Mouse (Mus musculus): ENCODE measurements at regions not wholly inside any gene's neighbourhood (a gene's known extent, or its start where the extent isn't known, plus 50 kb on each side); places are given as distances from the start of the nearest gene placed in this dataset.

DNA sequence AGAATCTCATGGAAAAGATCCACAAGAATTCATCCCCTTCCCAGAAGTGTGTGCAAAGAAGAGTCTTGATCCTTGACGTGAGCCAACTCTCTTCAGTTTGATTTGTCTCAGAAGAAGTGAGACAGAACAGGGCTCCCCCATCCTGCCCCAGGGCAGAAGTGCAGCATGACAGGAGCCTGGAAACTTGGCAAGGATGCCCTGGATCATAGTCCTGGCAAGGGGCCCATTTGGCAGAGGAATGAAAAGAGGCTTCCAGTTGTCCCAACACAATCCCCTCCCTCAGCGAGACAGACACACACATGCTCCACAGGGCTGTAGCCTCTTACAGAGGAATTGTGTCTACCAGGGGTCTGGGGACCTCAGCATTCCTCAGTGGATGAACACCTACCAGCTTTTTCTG, 102.7 kb downstream of the Ptpn20 start:
- DNase-seq: peak; percentile 97

DNA sequence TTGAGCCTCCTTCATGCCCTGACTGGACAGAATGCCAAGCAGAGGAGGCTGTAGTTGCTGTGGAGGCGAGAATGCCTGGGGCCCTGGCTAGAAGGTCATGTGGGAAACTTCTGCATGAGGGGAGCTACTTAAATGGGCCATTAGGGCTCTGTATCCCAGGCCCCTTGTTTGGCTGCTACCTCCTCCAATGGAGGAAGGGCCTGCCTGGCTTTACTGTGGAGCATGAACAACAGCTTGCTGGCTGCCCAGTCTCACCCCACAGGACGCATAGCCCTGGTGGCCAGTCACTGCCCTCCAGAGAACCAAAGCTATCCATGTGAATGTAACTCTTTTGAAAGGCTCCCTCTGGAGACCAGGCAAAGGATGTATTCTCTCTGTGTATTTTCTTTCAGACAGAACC, 105.2 kb downstream of the Ptpn20 start:
- DNase-seq: no peak

DNA sequence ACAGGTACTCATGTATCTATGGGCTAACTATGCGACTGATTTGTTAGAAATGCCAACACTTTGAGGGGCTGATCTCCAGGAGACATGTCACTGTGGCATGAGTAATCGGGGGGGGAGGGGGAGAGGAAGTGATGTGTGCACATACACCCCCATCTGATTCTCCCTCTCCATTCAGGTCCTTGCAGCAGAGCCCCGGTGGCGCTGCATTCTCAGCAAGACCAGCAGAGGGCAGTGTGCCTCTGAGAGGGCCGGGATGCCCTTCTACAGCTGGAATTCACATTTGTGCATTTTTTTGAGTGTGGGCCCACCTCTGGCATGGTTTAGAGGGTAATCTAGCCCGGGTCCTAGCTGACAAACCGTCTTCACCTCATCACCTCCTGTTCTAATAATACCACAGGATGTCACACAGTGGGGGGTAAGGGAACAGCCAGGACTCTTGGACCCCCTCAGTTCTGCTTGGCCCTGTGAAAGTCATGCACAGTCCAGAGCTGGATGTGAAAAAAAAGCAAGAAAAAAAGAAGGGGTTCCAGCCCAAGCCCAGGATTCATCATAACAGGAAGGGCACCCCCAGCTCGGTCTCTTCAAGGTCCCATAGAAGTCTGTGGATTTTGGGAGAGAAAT, 106.5 kb downstream of the Ptpn20 start:
- peak; percentile 97 for DNase-seq

DNA sequence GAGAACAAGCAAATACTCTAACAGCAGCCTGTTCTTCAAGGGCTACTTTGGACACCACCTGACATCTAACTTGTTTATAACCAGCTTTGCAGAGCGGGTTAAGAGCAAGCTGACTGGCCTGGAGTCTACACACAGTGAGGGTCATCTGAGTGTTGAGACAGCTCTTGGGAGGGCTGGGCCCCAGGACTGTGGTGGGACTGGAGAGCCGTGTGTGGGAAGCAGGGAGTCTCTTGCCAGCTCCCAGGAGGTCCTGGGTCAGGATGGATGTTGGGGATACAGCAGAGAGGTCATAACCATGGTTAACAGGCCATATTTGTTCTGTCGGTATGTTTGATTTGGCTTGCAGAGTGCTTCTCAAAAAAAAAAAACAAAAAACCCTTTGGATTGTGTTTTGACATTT, 107.8 kb downstream of the Ptpn20 start:
- DNase-seq: peak; percentile 96

DNA sequence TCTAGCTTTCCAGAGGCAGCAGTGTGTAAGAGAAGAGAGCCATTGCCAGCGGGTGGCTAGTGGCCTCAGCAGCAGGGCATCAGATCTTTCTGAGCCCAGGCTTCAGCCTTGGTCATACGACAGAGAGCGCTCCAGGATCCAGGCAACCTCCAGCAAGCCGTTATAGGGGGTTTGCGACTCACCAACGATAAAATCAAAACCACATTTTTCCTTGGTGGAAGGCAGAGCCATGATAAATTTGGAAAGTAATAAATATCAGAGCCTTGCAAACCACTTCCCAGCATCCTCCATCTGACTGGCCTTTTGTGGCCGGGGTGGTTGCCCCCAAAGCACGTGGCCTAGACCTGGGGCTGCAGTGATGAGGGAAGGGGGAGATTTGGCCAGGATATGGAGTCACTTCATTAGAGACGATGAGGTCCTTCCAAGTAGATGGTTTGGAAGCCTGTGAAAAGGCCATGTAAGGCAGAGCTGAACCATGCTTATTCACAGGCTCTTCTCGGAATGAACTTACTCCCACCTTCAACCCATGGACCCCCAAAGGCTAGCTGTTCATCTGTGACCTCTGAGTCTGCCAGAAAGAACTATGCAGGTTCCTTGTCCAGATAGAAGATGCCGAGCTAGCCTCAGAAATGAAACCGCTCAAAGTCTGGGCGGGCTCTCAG, 110.9 kb downstream of the Ptpn20 start:
- DNase-seq: no peak

DNA sequence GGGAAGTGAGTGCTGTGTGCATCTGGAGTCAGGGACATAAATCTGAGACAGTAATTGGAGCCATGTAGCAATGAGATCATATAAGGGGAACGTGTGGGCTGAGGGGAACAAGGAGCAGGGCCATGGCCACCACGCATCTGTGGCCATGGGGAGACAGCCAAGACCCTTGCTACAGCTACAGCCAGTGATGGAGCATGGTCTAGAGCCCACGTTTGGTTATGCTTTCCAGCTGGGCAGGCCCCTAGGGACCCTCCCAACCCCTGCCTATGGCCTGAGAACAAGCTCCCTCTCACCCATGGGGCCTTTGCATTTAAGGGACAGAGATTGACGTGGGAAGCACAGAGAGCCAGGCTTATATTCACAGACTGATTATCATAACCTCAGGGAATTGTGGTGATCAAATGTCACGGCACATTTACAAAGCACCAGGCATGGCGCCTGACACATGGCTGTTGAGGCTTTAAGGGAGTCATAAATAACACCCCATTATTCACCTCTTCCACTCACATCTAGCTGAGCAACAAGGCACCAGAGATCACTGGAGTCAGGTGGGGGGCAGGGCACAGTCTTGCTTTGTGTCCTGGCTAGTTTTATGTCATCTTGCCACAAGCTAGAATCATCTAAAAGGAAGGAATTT, 118.8 kb downstream of the Ptpn20 start:
- peak; percentile 78 for DNase-seq

DNA sequence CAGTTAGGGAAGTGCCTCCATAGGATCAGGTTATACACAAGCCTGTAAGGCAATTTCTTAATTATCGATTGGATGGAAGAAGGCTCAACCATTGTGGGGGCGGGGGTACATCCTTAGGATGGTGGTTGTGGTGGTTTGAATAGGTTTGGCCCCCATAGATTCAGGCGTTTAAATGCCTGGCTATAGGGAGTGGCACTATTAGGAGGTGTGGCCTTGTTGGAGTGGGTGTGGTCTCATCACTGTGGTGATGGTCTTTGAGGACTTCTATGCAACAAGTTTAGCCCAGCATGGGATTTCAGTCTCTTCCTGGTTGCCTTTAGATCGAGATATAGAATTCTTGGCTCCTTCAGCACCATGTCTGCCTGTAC, 119.3 kb downstream of the Ptpn20 start:
- DNase-seq: peak; percentile 42

DNA sequence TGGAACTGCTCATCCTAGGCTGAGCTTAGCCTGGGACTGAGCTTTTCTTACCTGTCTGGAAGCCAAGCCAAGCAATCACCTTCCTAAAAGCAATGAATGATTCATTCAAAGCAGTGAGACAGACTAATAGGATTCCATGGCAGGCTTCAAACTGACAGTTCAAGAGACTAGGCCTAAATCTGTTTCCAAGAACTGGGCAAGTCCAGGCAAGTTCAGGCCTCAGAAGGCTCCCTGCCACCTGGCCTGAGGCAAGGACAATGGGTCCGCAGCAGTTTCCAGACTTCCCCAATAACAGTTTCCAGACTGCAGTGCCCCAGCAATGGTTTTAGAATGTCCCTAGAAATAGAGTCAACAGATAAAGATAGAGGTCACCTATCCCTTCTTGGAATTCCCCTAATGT, 123.5 kb downstream of the Ptpn20 start:
- DNase-seq: no peak

DNA sequence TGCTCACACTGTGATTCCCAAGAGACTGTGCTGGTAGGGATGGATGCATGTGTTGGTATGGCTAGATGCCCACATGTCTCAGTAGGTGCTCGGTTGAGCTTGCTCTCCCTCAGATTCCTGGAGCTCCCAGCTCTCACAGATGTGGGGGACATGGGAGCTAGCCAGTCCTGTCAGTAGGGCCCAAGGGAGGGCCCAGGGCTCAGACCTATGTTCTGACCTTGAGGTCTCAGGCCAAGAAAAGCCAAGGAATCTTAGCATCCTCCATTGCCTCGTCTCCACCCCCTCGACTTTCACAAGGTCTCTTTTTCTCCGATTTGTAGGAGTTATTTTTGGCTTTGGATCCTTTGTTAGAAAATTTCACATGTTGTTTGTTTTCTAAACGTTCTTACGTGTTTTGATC, 130.6 kb downstream of the Ptpn20 start:
- peak; percentile 92 for DNase-seq

DNA sequence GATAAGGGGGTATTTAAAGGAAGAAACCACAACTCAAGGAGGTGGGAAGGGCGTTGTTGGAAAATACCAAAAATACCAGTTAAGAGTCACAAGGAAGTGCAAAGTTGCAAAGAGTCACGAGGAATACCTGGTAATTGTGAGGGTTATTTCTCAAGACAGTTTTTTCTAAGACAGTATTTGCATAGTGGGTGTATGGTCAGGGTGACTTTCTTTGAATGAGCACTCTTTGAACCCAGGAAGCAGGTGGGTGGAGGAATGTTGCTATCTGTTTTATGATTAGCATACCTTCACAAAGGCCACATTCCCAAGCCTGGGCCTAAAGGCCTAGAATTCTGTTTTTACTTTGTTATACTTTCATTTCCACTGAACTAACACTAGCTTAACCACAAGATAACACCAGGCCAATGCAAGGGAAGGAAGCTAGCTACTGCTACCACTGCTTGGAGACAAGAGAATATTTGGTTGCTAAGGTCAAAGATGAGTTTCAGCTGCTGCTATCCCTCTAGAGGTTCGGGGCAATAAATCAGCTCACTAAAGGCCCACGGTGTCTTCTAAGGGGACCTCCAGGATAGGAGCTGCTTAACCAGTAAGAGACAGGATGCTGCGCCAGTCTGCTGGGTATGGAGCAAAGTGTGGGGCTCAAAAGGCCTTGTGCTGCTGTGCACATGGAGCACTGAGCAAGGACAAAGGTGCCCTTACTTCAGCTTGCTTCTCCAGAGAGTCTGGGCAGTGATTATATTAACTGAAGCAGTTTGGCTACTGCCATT, 133.6 kb downstream of the Ptpn20 start:
- DNase-seq: peak; percentile 78

DNA sequence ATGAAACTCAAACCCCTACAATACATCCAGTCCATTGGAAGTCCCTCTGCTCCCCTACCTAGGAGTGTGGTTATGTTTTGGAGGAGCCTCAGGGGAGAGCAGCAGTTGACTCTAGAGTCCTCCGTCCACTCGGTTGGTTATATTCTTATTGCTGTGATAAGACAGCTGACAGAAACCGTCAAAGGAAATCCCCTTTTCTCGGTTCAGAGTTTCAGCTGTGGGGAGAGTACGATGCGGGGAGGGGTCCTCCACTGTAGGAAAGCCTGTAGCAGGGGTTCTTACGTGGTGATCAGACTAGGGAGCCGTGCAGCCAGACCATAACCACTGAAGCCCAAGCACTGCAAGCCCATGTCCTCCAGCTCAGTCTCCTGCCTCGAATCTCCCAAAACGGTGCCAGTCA, 137.5 kb downstream of the Ptpn20 start:
- DNase-seq: peak; percentile 46

DNA sequence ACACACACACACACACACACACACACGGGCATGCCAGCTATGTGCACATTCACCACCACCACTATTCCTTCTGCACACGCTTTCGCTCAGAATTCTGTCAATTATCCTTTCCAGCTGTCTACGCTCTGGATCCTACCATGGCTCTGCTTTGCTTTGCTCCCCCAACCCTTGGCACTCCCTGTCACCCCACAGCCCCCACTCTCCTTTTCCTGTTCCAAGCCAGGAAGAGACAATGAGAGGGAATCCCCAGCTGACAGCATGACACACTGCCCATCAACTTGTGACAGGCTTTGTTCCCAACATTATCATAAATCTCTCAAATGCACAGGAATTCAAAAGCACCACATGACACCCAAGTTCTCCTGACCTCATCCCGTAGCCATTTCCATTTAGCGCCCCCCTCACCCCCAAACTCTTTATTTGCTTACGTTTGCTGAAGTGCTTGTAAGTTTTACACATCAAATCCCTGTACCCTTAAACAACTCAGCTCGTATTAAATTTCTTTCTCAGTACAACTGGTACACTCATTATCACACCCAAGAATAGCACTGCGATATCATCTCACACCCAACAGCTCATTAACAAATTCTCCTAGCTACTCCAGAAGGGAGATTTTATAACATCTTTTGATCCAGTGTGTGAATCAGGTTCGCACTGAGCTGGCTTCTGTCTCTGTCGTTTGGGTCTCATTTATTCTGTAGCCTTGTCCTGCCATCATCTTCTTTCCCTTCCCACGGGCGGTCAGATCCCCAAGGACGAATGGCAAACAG, 140.3 kb downstream of the Ptpn20 start:
- DNase-seq: peak; percentile 74

DNA sequence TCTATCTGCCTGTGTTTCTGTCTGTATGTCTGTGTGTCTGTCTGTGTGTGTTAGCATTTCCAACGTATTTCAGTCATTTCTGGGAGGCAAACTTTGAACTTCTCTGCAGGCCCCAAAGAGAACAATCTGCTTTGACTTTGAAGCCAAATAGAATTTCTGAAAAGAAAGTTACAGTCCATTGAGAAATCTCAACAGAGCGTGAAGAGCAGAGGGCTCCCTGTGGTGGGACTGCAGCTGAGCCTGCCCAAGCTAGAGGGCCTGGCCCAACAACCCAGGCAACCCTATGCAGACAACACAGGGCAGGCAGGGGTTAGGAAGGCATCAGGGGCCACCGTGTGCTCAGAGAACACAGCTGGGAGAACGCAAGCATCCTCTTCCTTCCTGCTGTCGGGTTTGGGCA, 143.7 kb downstream of the Ptpn20 start:
- DNase-seq: peak; percentile 72

DNA sequence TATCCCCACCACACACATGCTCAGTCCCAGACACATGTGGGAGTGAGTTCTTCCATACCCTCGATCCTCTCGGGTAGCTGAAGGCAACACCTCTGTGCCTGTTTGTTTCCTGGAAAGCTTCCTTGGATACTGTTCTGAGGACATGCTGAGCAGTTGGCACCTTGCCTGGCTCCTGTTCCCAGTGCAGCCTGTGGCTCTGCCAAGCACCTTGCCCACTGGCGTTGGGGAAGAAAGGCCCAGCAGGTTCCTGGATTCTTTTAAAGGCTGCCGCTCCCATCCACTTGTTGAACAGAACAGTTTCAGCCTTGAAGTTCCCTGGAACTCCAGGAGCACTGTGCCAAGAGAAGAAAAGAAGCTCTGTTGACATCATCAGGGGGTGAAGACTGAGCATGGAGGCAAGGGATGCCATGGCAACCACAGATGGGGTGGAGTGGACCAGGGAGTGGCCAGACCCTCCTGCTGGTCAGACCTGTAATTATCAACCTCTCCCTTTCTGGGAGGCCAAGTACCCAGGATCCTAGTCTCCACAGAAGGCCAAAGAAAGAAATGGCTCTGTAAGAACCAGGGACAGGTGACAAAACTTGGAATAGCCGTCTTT, 145.5 kb downstream of the Ptpn20 start:
- DNase-seq: peak; percentile 94

DNA sequence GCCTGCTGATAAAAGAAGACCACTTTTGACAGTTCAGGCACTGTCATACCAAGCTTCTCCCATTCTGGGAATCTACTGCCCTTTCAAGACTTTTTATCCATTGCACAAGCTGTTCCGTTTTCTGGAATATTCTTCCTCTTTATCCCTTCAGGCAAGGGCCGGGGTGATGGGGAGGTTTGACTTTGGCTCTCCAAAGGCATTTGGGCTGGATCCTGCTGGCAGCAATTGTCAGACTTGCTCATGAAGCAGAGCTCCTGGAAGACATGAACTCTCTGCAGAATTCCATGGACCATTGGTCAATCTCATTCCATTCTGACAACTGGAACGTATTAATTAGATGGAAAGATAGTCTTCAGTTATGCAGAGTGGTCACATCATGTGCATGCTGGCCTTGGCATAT, 146.6 kb downstream of the Ptpn20 start:
- peak; percentile 96 for DNase-seq

DNA sequence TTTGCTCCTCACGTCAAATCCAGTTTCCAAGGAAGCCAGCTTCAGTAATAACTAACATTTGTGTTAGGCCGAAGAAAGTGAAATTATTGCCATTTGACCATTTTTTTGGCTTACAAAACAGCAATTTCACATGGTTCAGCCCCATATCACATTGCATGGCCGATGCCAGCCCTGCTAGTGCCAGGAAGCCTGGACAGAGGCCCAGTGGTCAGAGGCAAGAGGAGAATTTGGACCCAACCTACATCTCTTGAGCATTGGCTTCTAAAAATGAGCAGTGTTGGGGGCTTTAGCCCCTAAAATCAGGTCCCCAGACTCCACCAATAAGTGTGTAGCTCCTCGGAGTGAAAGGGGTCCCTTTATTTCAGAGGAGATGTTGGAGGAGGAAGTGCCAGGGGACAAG, 157.2 kb downstream of the Ptpn20 start:
- peak; percentile 87 for DNase-seq

DNA sequence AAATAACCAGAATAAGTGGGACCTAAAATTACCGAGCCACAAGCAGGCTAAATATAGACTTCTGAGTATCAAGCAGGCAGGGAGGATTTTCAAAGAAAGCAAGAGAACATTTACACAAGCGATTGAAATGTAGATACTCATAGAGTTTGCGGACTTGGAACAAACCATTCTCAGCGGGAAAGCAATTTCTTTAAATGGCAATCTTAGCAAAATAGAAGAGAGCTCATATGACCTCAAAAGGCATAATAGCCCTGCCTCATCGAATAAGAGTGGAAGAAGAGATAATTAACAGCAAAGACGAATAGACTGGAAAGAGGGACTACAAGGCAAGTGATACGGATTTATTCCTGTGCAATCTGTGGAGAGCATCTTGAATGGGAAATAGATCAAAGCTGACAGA, 163.7 kb upstream of the Gdf10 start:
- DNase-seq: peak; percentile 40

DNA sequence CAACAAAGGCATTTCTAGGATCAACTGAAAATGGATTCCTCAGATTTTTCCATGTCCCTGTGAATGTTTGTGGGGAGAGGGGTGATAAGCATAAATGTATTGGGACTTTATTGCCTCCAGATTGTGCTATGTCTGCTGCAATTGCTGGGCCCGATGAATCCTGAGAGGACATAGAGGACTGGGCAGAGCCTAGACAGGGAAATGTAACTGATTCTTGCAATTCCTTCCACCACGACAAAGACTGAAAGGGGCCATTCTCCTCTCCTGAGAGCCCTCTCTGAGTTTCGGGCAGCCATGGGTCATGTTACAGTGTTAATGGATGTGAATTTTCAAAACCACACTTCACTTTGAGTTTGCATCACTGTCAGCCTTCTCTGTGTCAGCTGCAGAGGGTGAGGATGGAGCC, 159.7 kb upstream of the Gdf10 start:
- DNase-seq: peak; percentile 61

DNA sequence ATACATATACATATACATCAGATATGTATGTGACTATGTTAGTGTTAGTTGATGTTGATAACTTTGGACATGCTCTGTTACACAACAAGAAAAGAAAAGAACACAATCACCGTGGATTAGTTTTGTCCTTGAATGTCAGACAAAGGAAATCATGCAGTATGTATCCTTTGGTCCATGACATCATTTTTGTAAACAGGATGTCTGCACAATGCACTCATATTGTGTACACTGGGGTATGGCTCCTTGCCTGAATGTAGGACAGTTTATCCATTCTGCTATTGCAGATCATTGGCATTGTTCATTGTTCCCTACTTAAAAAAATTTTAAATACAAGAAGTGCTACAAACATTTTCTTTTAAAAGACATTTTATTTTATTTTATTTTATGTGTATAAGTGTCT, 157.6 kb upstream of the Gdf10 start:
- peak; percentile 4 for DNase-seq

DNA sequence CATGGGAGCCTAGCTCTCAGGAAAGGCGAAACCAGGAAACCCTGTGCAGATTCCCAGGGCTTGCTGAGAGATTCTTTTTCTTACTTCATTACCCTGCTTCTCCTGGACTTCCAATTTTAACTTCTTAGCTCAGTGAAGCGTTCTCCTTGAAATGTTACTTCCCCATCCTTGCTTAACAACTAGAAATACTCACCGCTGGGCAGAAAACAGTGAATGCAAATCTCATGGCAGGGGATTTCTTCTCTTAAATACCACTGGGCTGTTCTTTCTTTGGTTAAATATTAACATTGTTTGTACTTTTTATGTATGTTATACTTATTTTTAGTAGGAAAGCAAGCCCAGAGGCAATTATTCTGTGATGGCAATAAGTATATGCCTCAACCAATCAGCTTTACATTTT, 151.0 kb upstream of the Gdf10 start:
- no peak for DNase-seq

DNA sequence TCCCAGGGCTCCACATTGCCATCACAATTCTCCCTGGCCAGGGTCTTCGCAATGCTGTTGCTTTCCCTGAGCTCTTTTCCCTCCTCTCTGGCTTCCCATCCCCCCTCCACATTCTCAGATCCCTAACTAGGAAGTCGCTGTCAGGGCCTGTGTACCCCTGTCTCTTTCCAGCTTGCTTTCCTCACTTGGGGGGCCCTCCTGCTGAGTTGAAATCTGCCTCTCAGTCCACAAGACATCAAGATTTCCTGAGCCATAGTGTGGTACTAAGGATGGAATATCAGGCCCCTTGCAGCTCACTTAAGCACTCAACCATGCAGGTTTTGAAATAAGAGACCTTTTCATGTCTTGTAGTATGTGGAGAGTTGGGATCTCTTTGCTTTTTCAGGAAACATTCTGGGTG, 133.8 kb upstream of the Gdf10 start:
- DNase-seq: peak; percentile 24

DNA sequence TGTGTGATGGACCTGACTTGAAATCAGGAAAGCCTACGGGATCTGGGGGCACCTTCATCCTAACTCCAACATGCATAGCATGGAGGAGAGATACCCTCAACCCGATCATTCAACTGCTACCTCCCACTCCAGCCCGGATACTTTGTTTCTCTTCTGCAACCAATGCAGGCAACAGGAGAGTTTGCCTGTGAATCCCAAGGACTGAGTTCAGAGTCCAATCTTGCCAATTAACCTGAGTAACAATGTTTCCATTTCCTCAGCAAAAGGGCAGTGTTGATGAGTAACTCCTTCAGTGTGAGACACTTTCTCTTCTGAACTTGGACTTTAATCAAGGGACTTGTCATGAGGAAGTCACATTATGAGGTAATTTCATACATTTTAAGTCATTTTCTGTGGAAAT, 129.1 kb upstream of the Gdf10 start:
- peak; percentile 42 for DNase-seq
